Mouse (Mus musculus) heart, embryonic 10.5 days (tissue): ENCODE measurements at regions not wholly inside any gene's neighbourhood (a gene's known extent, or its start where the extent isn't known, plus 50 kb on each side); places are given as distances from the start of the nearest gene placed in this dataset.

Experiments used
- DNase-seq: peaks from one replicate; pipeline ENCODE4 v3.0.0-alpha.2; 2017; ENCODE audit warnings: low spot score
- H3K27ac ChIP-seq: fragments of 300-500 bp; sonication (generic); 2 replicates; pipeline ENCODE4 v1.5.1; 2016; ENCODE audit warnings: mild to moderate bottlenecking
- H3K27me3 ChIP-seq: fragments of 300-500 bp; sonication (generic); 2 replicates; pipeline ENCODE4 v1.6.1; 2016; ENCODE audit warnings: mild to moderate bottlenecking; ENCODE audit not compliant: poor library complexity, insufficient read depth, severe bottlenecking
- H3K36me3 ChIP-seq: fragments of 300-500 bp; sonication (generic); 2 replicates; pipeline ENCODE4 v1.6.1; 2016; ENCODE audit warnings: mild to moderate bottlenecking, moderate library complexity
- H3K4me1 ChIP-seq: fragments of 300-500 bp; sonication (generic); 2 replicates; pipeline ENCODE4 v1.6.1; 2016; ENCODE audit warnings: mild to moderate bottlenecking
- H3K4me3 ChIP-seq: fragments of 300-500 bp; sonication (generic); 2 replicates; pipeline ENCODE4 v1.5.1; 2016; ENCODE audit warnings: mild to moderate bottlenecking, moderate library complexity
- H3K9me3 ChIP-seq: fragments of 300-500 bp; sonication (generic); 2 replicates; pipeline ENCODE4 v1.6.1; 2016; ENCODE audit warnings: mild to moderate bottlenecking, moderate library complexity
- WGBS: fragments of 180-500 bp; shearing (Covaris S2); methylation state at CpG from one replicate; pipeline ENCODE4 v1.1.7; 2016; 5-methylcytosine and 5-hydroxymethylcytosine counted together

GRCm38 (mm10) chr3:159282594-159282993, 212.6 kb upstream of the Depdc1a start:
- no peaks in the 10 kb centered on the region for H3K27me3 ChIP-seq
- H3K4me3 ChIP-seq, result no peak overlapping the region
- H3K4me1 ChIP-seq, result no peaks in the 10 kb centered on the region
- H3K9me3 ChIP-seq, result no peaks in the 10 kb centered on the region
- H3K36me3 ChIP-seq, result no peaks in the 10 kb centered on the region
- 88% methylated on average over 3 of the region's 3 CpGs for WGBS
- DNase-seq, result no peak
- no peak overlapping the region for H3K27ac ChIP-seq

GRCm38 (mm10) chr3:159317471-159317870, 177.8 kb upstream of the Depdc1a start:
- H3K36me3 ChIP-seq, result no peaks in the 10 kb centered on the region
- DNase-seq, result no peak
- H3K4me1 ChIP-seq, result no peaks in the 10 kb centered on the region
- H3K4me3 ChIP-seq, result no peak overlapping the region
- H3K27me3 ChIP-seq, result no peaks in the 10 kb centered on the region
- WGBS, result 65% methylated on average over 3 of the region's 3 CpGs
- H3K27ac ChIP-seq, result no peak overlapping the region
- H3K9me3 ChIP-seq, result no peaks in the 10 kb centered on the region

GRCm38 (mm10) chr3:159348053-159348452, 147.2 kb upstream of the Depdc1a start:
- Histone ChIP-seq H3K4me1 (no peaks in the 10 kb centered on the region), H3K9me3 (no peaks in the 10 kb centered on the region), H3K27ac (no peak overlapping the region), H3K36me3 (no peaks in the 10 kb centered on the region), H3K27me3 (no peaks in the 10 kb centered on the region), H3K4me3 (no peak overlapping the region)
- WGBS, result 78% methylated on average over 2 of the region's 2 CpGs
- DNase-seq, result no peak

- WGBS, result 86% methylated on average over 6 of the region's 6 CpGs
- peaks cover 5% of the 10 kb centered on the region; the same call in 1 of the 2 replicates for H3K9me3 ChIP-seq
- H3K36me3 ChIP-seq, result no peaks in the 10 kb centered on the region
- no peak overlapping the region for H3K27ac ChIP-seq
- no peak overlapping the region for H3K4me3 ChIP-seq
- DNase-seq, result peak; percentile 70
- no peaks in the 10 kb centered on the region for H3K27me3 ChIP-seq
- no peaks in the 10 kb centered on the region for H3K4me1 ChIP-seq
Measured at GRCm38 (mm10) chr3:159353730-159354129, 141.5 kb upstream of the Depdc1a start.

GRCm38 (mm10) chr3:159373177-159373576, 122.1 kb upstream of the Depdc1a start:
- Histone ChIP-seq H3K4me3 (no peak overlapping the region), H3K36me3 (no peaks in the 10 kb centered on the region), H3K4me1 (no peaks in the 10 kb centered on the region), H3K27ac (no peak overlapping the region), H3K27me3 (no peaks in the 10 kb centered on the region), H3K9me3 (no peaks in the 10 kb centered on the region)
- no peak for DNase-seq
